Mouse (Mus musculus): ENCODE measurements around the gene Slc35e3.

Gene Slc35e3

DNA sequence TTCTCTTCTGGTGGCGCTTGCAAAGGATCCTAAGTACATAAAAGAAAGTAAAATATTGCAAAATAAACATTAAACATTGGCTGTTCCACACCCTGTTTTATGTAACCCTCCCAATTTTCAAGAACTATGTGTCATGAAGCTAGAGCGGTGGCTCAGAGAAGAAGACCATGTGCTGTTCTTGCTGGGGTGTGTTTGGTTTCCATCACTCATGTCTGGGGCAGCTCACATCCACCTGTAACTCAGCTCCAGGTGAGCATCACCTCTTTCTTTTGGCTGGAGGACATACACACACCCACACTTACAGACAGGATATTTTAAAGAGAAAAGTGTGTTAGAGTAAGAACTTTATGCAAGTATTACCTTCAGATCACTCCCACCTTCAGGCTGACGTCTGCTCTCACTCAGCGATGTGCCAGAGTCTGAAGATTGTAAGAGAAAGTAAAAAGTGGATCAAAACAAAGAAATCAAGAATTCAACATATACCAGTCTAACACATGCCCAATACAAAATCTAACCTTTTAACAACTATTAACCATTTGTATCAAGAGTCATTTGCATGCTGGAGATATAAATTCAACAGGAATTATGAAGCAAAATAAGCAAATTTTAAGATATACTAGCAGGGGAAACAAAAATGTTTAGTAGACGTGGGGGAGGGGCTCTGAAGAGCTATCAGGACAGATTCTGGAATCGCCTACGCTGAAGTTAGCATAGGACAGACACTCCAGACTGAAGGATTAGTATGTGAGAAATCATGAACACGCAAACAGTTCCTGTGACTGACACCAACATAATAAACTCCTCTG is 49.9 kb downstream of the Slc35e3 start:
- DNase-seq: no peak

DNA sequence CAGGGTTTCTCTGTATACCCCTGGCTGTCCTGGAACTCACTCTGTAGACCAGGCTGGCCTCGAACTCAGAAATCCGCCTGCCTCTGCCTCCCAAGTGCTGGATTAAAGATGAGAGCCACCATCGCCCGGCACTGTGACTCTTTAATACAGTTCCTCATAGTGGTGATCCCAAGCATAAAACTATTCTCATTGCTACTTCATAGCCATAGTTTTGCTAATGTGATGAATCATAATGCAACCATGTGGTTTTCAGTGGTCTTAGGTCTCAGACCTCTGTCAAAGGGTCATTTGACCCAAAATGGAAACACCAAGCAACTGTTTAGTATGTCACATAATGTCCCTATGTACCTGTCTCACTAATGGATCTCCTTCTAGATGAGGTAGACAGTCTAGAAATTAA is 50.6 kb downstream of the Slc35e3 start:
- no peak for DNase-seq

DNA sequence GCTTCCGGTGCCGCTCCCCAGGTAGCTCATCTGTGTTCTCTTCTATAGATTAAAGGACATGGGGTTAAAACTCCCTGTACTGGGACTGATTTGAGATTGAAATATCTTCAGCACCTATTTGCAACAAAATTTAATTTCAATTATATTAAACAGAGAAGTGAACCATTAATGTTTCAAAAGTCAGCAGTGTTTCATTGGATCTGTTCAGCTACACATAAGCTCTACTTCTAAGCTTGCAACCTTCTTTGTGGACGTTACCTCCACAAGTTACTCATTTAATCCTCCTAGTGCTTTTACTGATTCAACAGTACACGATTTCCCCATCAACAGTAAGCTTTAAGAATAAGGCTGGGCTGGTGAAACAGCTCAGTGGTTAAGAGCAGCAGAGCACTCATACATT is 51.1 kb downstream of the Slc35e3 start:
- no peak for DNase-seq

DNA sequence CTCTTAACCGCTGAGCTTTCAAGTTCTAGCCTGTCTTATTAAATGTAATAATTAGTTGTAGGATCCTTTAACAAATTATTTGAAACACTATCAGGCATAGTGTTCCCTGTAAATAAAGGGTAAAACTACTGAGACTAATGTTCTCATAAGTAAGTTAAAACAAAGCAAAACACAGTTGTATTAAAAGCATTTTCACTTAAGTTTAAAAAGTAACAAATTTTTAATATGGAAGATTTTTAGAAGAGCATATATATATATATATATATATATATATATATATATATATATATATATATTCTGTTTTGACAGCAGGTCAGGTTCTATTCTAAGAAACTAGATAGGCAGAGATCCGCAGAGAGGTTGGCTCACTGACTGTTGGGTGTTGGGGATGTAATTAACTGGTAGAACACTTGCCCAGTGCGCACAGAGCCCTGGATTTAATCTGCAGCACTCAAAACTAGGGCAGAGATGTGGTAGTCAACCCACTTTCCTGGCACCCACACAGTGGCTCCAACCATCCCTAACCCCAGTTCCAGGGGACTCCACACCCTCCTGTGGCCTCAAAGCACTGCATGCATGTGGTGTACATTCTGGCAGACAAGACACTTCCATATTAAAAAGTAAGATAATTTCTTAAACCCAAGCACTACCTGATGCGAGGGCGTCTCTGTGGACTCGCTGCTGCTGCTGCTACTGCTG is 51.8 kb downstream of the Slc35e3 start:
- DNase-seq: no peak

DNA sequence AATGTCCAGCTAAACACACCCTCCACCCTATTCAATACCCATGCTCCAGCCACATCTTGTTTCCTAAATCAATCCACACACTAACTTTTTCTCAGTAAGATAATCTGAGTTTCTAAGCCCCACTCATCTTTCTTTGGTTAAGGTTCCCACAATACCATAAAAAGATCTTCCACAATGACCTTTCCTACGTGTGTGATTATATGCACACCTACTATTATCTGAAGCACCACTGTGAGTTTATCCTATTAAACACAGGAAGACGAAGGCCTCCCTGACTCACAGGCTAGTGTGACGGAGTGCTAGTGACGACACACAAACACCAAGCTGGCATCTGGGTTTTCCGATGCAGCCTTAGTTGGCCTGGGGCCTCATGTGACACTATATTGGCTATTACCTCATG is 53.2 kb downstream of the Slc35e3 start:
- no peak for DNase-seq

DNA sequence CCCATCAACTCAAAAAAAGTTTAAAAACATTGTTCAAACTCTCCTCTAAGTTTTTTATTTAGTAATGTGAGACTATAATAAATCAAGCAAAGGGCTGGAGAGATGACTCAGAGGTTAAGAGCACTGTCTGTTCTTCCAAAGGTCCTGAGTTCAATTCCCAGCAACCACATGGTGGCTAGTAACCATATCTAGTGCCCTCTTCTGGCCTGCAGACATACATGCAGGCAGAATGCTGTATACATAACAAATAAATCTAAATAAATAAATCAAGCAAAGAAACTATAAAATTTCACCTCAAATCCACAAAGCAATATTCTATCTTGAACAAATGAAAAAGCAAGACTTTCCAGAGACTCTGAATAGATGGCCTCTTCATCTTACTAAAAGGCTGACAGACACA is 54.0 kb downstream of the Slc35e3 start:
- no peak for DNase-seq

DNA sequence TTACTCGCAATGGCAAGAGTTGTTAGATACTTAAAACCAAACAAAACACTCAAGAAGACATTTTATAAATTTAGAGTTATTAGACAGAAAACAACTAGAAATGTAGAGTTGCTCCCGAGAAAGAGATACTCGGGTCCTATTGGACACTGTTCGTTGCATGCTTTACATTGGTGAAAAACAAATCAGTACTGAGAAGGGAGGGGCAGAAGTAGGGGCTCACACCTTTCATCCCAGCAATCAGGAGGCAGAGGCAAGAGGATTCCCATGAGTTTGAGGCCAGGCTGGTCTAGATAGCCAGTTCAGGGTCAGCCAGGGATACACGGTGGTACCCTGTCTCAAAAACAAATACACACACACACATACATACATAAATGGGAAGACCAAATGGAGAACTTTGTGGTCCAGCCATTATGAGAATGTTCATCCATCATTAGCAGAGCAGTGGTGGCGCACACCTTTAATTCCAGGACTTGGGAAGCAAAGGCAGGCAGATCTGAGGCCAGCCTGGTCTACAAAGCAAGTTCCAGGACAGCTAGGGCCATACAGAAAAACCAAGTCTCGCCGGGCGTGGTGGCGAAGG is 54.7 kb downstream of the Slc35e3 start:
- no peak for DNase-seq

DNA sequence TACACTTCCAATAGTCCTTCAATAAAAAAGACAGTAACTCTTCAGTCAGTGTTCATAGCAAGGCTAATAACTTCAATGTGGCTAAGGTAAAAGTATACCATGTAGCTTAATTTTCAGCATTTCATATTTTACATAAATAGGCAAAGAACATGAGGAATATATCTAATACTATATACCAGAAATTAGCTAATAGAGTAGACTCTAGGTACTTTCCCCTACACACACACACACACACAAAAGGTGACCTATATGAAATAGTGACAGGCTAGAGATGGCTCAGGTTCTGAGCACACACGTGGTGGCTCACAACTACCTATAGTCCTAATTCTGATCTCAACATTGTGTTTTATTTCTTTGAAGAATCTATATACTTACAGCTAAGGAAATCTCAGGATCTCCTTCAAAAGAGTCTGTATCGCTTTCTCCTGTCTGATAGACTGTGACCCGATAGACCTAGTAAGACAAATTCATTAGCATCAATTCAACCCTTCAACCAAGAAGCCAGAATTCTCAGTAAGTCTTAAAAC is 55.3 kb downstream of the Slc35e3 start:
- DNase-seq: no peak

DNA sequence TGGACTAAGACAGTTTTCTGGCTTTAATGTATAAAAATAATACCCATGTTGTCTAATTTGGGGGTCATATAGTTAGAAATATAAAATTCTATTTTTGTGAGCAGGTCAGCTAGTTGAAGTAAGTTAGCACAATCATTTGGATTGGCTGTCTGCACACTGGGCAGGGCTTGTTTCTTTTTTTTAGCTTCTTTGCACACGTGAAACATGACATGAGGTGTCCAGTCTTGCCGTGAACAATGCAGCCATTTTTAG is 56.1 kb downstream of the Slc35e3 start:
- no peak for DNase-seq

DNA sequence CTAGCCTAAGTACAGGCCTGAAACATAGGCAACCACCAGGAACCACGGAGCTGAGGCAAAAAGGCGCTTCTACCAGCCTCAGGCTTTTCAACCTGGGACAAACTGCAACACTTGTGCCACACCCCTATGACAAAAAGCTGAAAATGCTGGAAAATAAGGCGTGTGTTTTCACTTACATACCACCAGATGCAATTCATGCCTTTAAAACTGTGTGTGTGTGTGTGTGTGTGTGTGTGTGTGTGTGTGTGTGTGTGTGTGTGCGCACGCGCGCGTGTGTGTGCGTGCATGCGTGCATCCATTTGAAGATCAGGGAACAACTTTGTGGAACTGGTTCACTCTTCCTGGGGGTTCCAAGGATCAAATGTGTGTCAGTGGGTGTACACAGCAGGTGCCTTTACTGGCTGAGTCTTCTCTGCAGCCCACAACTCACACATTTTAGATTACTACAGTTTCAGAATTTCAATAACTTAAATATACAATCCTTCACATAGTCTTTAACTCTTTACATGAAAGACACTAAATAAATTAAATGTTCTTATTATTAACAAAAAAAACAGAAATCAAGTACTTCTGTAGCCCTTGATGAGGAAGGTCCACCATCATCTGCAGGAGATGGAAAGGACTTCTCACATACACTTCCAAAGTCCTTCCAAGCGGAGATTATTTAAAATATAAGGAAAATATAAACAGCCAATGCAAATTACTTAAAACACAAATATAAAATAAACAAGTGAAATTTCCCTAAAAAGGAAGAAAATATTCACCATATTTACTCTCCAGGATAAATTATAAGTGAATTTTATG is 56.7 kb downstream of the Slc35e3 start:
- DNase-seq: no peak

DNA sequence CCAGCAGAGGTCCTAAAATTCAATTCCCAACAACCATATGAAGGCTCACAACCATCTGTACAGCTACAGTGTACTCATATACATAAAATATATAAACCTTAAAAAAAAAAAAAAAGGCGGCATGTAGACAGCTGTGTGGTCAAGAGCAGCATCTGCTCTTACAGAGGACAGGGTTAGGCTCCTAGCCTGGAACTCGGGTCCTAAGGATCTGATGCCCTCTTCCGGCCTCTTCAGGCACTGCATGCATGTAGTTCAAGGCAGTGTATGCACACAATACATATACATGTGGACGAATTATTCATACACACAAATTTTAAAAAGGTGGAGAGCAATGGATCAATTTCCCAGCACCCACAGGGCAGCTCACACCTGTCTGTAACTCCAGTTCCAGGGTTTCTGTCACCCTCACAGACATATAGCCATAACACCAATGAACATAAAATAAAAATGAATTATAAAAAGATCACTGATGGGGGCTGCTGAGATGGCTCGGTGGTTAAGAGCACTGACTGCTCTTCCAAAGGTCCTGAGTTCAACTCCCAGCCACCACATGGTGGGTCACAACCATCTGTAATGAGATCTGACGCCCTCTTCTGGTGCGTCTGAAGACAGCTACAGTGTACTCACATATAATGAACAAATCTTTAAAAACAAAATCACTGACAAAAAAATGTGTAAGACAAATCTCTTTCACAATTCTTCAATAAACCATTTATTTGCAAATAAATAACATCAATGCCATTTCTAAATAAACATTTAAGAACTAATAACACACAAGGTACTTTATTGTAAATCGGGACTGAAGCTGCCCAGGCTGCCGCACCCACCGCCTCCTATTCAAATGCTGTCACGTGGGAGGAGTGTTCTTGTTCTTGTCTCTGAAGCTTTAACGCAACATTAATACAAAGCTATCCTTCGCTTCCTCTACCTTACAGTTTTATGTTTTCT is 57.7 kb downstream of the Slc35e3 start:
- DNase-seq: peak; percentile 51

DNA sequence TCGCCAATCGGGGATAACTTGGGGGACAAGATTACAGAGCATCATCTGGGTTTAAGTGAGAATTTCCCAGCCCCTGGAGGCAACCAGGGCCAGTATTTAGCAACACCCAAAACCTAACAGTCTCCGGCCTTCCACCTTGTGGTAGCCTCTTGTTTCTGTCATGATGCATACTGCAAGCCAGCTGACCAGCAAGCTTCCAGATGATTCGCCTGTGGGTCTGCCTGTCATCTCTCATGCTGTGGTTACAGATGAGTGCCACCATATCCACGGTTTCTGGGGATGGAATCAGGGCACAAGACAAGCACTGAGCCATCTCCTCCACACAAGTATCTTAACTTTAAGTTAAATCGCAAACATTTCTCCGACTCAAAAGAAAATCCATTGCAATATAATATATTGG is 58.6 kb downstream of the Slc35e3 start:
- DNase-seq: no peak

DNA sequence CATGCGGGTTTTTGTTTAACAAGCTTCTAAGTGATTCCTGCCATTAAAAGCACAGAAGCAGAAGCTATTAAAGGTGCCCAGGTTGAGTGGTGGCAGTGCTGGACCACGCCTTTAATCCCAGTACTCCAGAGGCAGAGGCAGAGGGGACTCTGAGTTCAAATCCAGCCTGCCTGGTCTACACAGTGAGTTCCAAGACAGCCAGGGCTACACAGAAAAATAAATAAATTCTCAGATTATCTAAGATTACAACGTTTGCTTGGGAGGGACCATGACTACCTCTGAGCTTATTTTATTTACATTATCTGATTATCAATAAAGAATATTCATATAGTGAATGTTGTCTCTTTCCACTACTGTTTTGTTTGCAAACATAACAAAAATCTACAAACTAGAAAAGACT is 59.1 kb downstream of the Slc35e3 start:
- DNase-seq: no peak

DNA sequence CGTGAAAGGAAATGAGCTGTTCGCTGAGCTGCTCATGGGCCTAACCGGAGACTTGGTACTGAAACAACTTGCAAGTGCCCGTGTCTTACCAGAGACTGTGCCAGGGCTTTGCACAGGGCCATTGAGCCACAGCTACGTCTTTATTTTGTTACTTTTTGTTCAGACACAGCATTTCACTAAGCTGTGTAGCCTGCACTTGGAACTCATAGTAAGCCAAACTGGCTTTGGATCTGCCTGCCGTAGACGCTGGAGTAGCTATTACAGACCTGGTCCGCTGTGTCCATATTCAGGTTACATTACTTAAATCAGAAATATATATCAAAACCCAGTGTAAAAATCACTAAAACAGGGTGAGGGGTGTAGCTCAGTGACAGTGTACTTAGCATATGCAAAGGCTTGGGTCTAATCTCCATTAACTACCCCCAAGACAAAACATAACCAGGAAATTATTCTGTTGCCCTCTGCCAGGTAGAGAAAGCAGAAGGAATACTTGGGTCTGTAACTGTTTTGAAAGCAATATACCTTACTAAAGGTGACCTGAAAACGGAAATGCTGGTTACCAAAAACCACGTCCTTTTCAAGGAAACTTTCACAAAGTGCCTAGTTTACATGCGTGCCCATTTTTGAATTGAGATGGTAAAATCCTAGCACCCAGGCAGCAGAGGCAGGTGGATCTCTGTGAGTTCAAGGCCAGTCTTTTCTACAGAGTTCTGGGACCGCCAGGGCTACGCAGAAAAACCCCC is 60.1 kb downstream of the Slc35e3 start:
- no peak for DNase-seq

DNA sequence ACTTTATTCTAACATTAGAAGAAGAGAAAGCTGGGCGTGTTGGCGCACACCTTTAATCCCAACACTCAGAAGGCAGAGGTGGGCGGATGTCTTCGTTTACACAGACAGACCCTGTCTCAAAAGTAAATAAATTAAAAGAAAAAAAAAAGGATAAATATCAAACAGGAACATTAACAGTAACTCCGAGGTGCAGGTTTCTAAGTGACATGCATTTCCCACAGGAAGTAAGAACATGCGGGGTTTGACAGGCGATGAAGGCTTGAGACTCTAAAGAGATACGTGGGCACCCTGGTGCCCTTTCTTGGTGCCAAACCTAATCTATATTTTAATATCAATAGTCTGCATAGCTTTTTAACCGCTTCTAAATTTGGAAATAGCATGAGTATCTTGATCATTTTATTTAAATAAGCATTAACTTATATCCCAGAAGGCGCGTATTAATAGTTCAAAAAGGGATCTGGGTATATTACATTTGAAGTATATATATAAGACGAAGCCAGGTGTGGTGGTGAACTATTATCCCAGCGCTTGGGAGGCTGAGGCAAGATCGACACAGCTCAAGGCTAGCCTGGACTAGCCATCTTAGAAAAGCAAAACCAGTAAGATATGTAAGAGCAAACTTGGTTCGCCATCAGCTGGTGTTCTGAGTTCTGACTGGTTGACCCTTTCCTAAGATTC is 60.9 kb downstream of the Slc35e3 start:
- DNase-seq: no peak

DNA sequence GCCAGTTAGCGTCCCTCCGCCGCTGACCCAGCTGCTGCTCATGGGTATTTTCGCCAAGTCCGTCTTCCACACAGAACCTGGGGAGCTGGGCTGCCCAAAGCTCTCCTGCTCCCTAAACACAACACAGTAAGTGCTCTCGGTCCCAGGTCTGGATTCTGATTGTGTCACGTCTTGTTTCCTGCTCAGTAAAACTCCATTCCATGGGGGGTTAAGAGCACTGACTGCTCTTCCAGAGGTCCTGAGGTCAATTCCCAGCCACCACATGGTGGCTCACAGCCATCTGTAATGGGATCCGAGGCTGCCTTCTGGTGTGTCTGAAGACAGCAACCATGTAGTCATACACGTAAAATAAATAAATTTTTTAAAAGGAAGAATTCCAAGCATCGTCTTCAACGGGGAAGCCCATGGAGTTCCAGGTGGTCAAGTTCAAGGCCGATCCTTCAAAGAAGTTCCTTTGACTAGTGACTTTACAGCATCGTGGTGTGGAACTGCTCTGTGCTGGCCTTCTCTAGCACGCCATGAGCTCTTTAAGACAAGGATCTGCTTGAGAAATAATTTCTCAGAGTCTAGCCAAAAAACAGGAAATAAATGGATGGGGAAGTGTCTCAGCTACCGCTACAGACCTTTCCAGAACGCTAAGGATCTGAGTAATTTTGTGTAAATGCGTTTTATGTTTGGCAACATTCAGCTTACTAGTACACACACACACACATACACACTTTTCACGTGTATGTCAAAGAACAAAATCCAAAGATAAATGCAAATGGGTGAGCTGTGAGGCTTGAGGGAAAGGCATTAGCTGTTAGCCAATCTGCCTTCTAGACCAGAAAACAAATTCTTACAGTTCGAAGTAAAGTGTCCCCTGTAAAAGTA is 61.6 kb downstream of the Slc35e3 start:
- DNase-seq: no peak

DNA sequence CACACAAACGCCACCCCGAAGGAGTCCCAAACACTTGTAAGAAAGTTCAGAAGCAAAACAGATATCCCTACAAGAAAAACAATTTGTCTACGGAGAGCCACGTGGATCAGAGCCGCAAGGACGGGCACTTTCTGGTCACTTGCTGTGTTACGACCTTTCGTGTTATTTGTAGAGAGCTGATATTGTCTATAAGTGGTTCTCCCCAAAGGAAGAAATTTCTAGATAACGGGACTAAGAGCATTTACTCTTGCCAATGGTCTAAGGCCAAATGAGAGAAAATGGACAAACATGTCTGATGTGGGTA is 62.5 kb downstream of the Slc35e3 start:
- DNase-seq: no peak
